Mouse (Mus musculus) left cerebral cortex, adult 9 months (tissue): ENCODE results near the gene Gm10153.
"Not testable (repeated sequence)": the region's sequence is repeated elsewhere in the genome, so short reads cannot be mapped to it uniquely, and the experiment has no call there.

Experiments
- DNase-seq, 2 experiments: peaks; one replicate each; pipeline ENCODE4 v3.0.0; 2022; ENCODE audit warnings: low spot score in 2 of 2

The Gm10153 gene

GRCm38 (mm10) chr7:142190289-142190688 is at the start of gene Gm10153:
TSS of gene Gm10153 (minus strand) at chr7:142190389.
- no peak for DNase-seq

- DNase-seq = no peak
These were observed 41.4 kb upstream of the Gm10153 start for GRCm38 (mm10) chr7:142231540-142231939.

- not testable (repeated sequence) for DNase-seq
These were observed 39.7 kb upstream of the Gm10153 start, which contains the start of gene Krtap5-5 for GRCm38 (mm10) chr7:142229871-142230270. TSS of gene Krtap5-5 (minus strand) at chr7:142229971.

GRCm38 (mm10) chr7:142224518-142224917 is 34.3 kb upstream of the Gm10153 start:
- DNase-seq = no peak

- DNase-seq = not testable (repeated sequence)
These were observed 21.9 kb upstream of the Gm10153 start for GRCm38 (mm10) chr7:142212136-142212535.

- DNase-seq = no peak
These were observed 21.4 kb upstream of the Gm10153 start, which contains the start of gene Gm7579 for GRCm38 (mm10) chr7:142211559-142211958. TSS of gene Gm7579 (plus strand) at chr7:142211859.

GRCm38 (mm10) chr7:142206891-142207290 is 16.7 kb upstream of the Gm10153 start:
- not testable (repeated sequence) for DNase-seq

- DNase-seq = no peak
These were observed 15.3 kb upstream of the Gm10153 start for GRCm38 (mm10) chr7:142205488-142205887.

- no peak for DNase-seq
These were observed 10.9 kb upstream of the Gm10153 start, which contains the start of gene Krtap5-3 for GRCm38 (mm10) chr7:142201064-142201463. TSS of gene Krtap5-3 (plus strand) at chr7:142201364.

GRCm38 (mm10) chr7:142198748-142199147 is 8.6 kb upstream of the Gm10153 start:
- no peak for DNase-seq

- no peak for DNase-seq
These were observed 2.0 kb downstream of the Gm10153 start for GRCm38 (mm10) chr7:142188156-142188555.

- DNase-seq = no peak
These were observed 9.2 kb downstream of the Gm10153 start for GRCm38 (mm10) chr7:142181021-142181420.

GRCm38 (mm10) chr7:142178685-142179084 is 11.5 kb downstream of the Gm10153 start:
- no peak for DNase-seq

- not testable (repeated sequence) for DNase-seq
These were observed 14.3 kb downstream of the Gm10153 start, which contains the start of gene Krtap5-2 for GRCm38 (mm10) chr7:142175905-142176304. TSS of gene Krtap5-2 (minus strand) at chr7:142176005.

- no peak for DNase-seq
These were observed 20.4 kb downstream of the Gm10153 start for GRCm38 (mm10) chr7:142169836-142170235.

GRCm38 (mm10) chr7:142165639-142166038 is 24.6 kb downstream of the Gm10153 start, which contains the start of gene Gm4553:
TSS of gene Gm4553 (minus strand) at chr7:142165739.
- not testable (repeated sequence) for DNase-seq

GRCm38 (mm10) chr7:142159366-142159765 is 30.8 kb downstream of the Gm10153 start:
- no peak for DNase-seq

- DNase-seq = not testable (repeated sequence)
These were observed 33.2 kb downstream of the Gm10153 start, which contains the start of gene Gm29735 for GRCm38 (mm10) chr7:142157013-142157412. TSS of gene Gm29735 (minus strand) at chr7:142157113.

GRCm38 (mm10) chr7:142155308-142155707 is 34.9 kb downstream of the Gm10153 start:
- DNase-seq = no peak

GRCm38 (mm10) chr7:142152191-142152590 is 38.0 kb downstream of the Gm10153 start:
- DNase-seq = no peak

- DNase-seq = no peak
These were observed 41.6 kb downstream of the Gm10153 start for GRCm38 (mm10) chr7:142148633-142149032.

GRCm38 (mm10) chr7:142146033-142146432 is 44.2 kb downstream of the Gm10153 start:
- peak in 1 of 2 experiments; percentile 38 for DNase-seq

GRCm38 (mm10) chr7:142145413-142145940 is 44.7 kb downstream of the Gm10153 start:
- DNase-seq = peak in 1 of 2 experiments; percentile 37
